Mouse (Mus musculus) hindbrain, postnatal 0 days (tissue): ENCODE data around the gene Gp1bb. TPM values are rescaled to one million over a fixed set of nuclear protein-coding genes. Genes with fewer than 3 reads are reported as not detected.

Source experiments
- ATAC-seq: fragments of 200-750 bp; cut with Nextera tagmentation; 2 replicates; pipeline ENCODE4 v1.8.0; 2017; ENCODE audit warnings: mild to moderate bottlenecking, moderate TSS enrichment, moderate library complexity
- DNase-seq: peaks from one replicate; pipeline ENCODE4 v3.0.0-alpha.2; 2015; ENCODE audit warnings: low spot score
- H3K27ac ChIP-seq: fragments of 300-500 bp; sonication (generic); 2 replicates; pipeline ENCODE4 v1.5.1; 2014; ENCODE audit warnings: mild to moderate bottlenecking
- H3K27me3 ChIP-seq: fragments of 300-500 bp; sonication (generic); 2 replicates; pipeline ENCODE4 v1.6.1; 2014; ENCODE audit warnings: low read length, mixed read lengths; ENCODE audit not compliant: insufficient read depth
- H3K36me3 ChIP-seq: fragments of 300-500 bp; sonication (generic); 2 replicates; pipeline ENCODE4 v1.6.1; 2014; ENCODE audit warnings: low read length, mixed read lengths; ENCODE audit not compliant: insufficient read depth
- H3K4me1 ChIP-seq: fragments of 300-500 bp; sonication (generic); 2 replicates; pipeline ENCODE4 v1.6.1; 2014; ENCODE audit warnings: antibody characterized with exemption, low read length, mixed read lengths; ENCODE audit not compliant: insufficient read depth
- H3K4me2 ChIP-seq: fragments of 300-500 bp; sonication (generic); 2 replicates; pipeline ENCODE4 v1.6.1; 2014; ENCODE audit warnings: low read depth, mild to moderate bottlenecking, low read length, moderate library complexity, mixed read lengths
- H3K4me3 ChIP-seq: fragments of 300-500 bp; sonication (generic); 2 replicates; pipeline ENCODE4 v1.5.1; 2014; ENCODE audit warnings: low read length
- H3K9ac ChIP-seq: fragments of 300-500 bp; sonication (generic); replicated peaks from 2 replicates; pipeline ENCODE4 v1.6.1; 2014; ENCODE audit warnings: mild to moderate bottlenecking, low read length, moderate library complexity, mixed read lengths
- H3K9me3 ChIP-seq: fragments of 300-500 bp; sonication (generic); 2 replicates; pipeline ENCODE4 v1.6.1; 2016; ENCODE audit warnings: low read length, mixed read lengths
- CTCF ChIP-seq: IDR thresholded peaks from 2 replicates; pipeline ENCODE4 v1.5.1; 2016; ENCODE audit warnings: antibody characterized with exemption, control low read depth, low read depth
- WGBS: fragments of 180-500 bp; shearing (Covaris S2); extraction: QIAGEN DNeasy Blood & Tissue Kit; methylation state at CpG from one replicate; pipeline ENCODE4 v1.1.7; 2014; 5-methylcytosine and 5-hydroxymethylcytosine counted together
- polyA plus RNA-seq: library from polyadenylated mRNA; unstranded; fragments of >200 nt; fragmentation: Nextera tagmentation; extraction: Ambion mirVana; gene quantifications from 2 replicates; pipeline ENCODE4 v1.2.1, GENCODE M21; 2015
- total RNA-seq: library from RNA; depleted of rRNA; stranded (reverse); fragments of >200 nt; gene quantifications from 2 replicates; pipeline ENCODE4 v1.2.3, GENCODE M21; 2014; rRNA removed

Gene Gp1bb
- 29.3 and 30.8 TPM in 2 replicates for total RNA-seq
- polyA plus RNA-seq = 7.6 and 10.1 TPM in 2 replicates

GRCm38 (mm10) chr16:18622019-18622418 is at the start of gene Gp1bb:
TSS of gene Gp1bb (minus strand) at chr16:18622403.
- WGBS = 27% methylated on average over 17 of the region's 17 CpGs
- Histone ChIP-seq H3K9ac (peak within 1 kb of the TSS; percentile 43; the same call in 1 of the 2 replicates), H3K4me2 (peak within 1 kb of the TSS; percentile 69), H3K27ac (no peak within 1 kb of the TSS), H3K4me3 (peak within 1 kb of the TSS; percentile 36; the same call in 1 of the 2 replicates), H3K27me3 (peaks cover 42% of the 10 kb centered on the region), H3K4me1 (peaks cover 22% of the 10 kb centered on the region; the same call in 1 of the 2 replicates), H3K36me3 (peaks cover 29% of the 10 kb centered on the region), H3K9me3 (no peaks in the 10 kb centered on the region)
- ATAC-seq (no peak), DNase-seq (no peak)
- no peak for TF ChIP-seq CTCF

- WGBS = 80% methylated on average over 6 of the region's 6 CpGs
- no peaks in the 10 kb centered on the region for H3K9me3 ChIP-seq
Observed at GRCm38 (mm10) chr16:18669914-18670313, 47.7 kb upstream of the Gp1bb start.

GRCm38 (mm10) chr16:18658597-18658996 is 36.4 kb upstream of the Gp1bb start:
- H3K9ac ChIP-seq = no peak overlapping the region
- no peaks in the 10 kb centered on the region for H3K27me3 ChIP-seq
- 83% methylated on average over 4 of the region's 4 CpGs for WGBS
- TF ChIP-seq CTCF = no peak
- H3K9me3 ChIP-seq = no peaks in the 10 kb centered on the region
- ATAC-seq (no peak), DNase-seq (no peak)
- no peaks in the 10 kb centered on the region for H3K4me1 ChIP-seq
- H3K27ac ChIP-seq = no peak overlapping the region
- no peak overlapping the region for H3K4me2 ChIP-seq
- H3K36me3 ChIP-seq = no peaks in the 10 kb centered on the region
- H3K4me3 ChIP-seq = no peak overlapping the region

More at GRCm38 (mm10) chr16:18669914-18670313, 47.7 kb upstream of the Gp1bb start:
- DNase-seq (no peak), ATAC-seq (no peak)
- TF ChIP-seq CTCF = no peak
- no peaks in the 10 kb centered on the region for H3K36me3 ChIP-seq
- H3K4me1 ChIP-seq = no peaks in the 10 kb centered on the region
- no peak overlapping the region for H3K27ac ChIP-seq
- no peaks in the 10 kb centered on the region for H3K27me3 ChIP-seq
- H3K9ac ChIP-seq = no peak overlapping the region
- no peak overlapping the region for H3K4me2 ChIP-seq
- no peak overlapping the region for H3K4me3 ChIP-seq

- DNase-seq (no peak), ATAC-seq (no peak)
- WGBS = 56% methylated on average over 5 of the region's 5 CpGs
- Histone ChIP-seq H3K27me3 (no peaks in the 10 kb centered on the region), H3K9ac (no peak overlapping the region), H3K4me3 (no peak overlapping the region), H3K27ac (no peak overlapping the region), H3K36me3 (no peaks in the 10 kb centered on the region), H3K4me1 (no peaks in the 10 kb centered on the region), H3K4me2 (no peak overlapping the region), H3K9me3 (no peaks in the 10 kb centered on the region)
- no peak for TF ChIP-seq CTCF
Observed at GRCm38 (mm10) chr16:18655372-18656098, 33.3 kb upstream of the Gp1bb start.

GRCm38 (mm10) chr16:18653290-18654160 is 31.3 kb upstream of the Gp1bb start:
- Histone ChIP-seq H3K9me3 (no peaks in the 10 kb centered on the region), H3K36me3 (no peaks in the 10 kb centered on the region), H3K4me3 (no peak overlapping the region), H3K27me3 (no peaks in the 10 kb centered on the region), H3K27ac (no peak overlapping the region), H3K4me2 (no peak overlapping the region), H3K9ac (no peak overlapping the region), H3K4me1 (no peaks in the 10 kb centered on the region)
- no peak for TF ChIP-seq CTCF
- 85% methylated on average over 6 of the region's 6 CpGs for WGBS
- ATAC-seq = no peak
- no peak for DNase-seq

GRCm38 (mm10) chr16:18649126-18649525 is 26.9 kb upstream of the Gp1bb start:
- no peaks in the 10 kb centered on the region for H3K4me1 ChIP-seq
- no peak for ATAC-seq
- H3K4me2 ChIP-seq = no peak overlapping the region
- H3K9ac ChIP-seq = no peak overlapping the region
- 63% methylated on average over 3 of the region's 3 CpGs for WGBS
- no peaks in the 10 kb centered on the region for H3K36me3 ChIP-seq
- H3K4me3 ChIP-seq = no peak overlapping the region
- DNase-seq = no peak
- no peak for TF ChIP-seq CTCF
- no peaks in the 10 kb centered on the region for H3K27me3 ChIP-seq
- no peaks in the 10 kb centered on the region for H3K9me3 ChIP-seq
- H3K27ac ChIP-seq = no peak overlapping the region
